Mouse (Mus musculus): Measurements from ENCODE around the gene Pik3cd.

Gene Pik3cd

DNA sequence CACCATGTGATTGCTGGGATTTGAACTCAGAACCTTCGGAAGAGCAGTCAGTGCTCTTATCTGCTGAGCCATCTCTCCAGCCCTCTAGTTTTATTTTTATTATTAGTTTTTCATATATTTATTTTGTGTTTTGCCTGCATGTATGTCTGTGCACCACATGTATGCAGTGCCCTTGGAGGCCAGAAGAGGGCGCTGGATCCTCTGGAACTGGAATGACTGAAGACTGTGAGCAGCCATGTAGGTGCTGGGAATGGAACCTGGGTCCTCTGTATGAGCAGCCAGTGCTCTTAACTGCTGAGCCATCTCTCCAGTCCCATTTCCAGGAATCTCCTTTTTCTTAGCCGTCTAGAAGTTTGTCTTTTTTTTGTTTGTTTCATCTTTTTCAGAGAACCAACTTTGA, 97.9 kb downstream of the Pik3cd start:
- DNase-seq, result no peak

DNA sequence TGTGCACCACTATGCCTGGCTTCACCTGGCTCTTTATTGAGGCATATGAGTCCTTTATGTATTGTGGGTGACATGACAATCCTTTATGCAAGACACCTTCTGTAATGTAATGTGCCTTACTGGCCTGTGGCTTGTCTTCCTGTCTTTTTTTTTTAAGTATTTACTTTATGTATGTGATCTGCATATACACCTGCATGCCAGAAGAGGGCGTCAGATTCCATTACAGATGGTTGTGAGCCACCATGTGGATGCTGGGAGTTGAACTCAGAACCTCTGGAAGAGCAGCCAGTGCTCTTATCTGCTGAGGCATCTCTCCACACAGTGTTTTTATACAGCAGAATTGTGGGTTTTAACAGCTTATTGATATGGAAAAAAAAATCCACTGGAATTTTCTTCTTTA, 98.5 kb downstream of the Pik3cd start:
- DNase-seq, result no peak

GRCm38 (mm10) chr4:149602236-149602635, 100.1 kb downstream of the Pik3cd start:
- no peak for DNase-seq

- DNase-seq, result no peak
Observed at GRCm38 (mm10) chr4:149601484-149601883, 100.9 kb downstream of the Pik3cd start.

DNA sequence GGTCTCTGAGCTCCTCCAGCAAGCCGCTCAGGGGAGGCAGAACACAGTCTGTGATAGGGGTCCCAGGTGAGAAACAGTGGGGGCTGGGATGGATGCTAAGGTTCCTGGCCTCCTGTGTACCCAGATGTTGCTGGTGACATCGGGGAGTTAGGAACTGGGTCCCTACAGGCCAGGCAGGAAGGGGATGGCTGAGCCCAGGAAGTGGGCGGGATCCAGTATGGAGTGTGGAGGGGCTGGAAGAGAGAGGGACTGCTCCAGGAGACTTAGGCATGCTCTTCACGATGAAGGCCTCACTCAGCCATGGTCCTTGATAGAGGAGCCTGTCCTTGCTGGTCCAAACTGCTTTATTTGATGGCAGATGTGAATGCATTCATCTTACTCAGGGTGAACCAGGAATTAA, 102.2 kb downstream of the Pik3cd start:
- DNase-seq, result no peak

GRCm38 (mm10) chr4:149599549-149599948, 102.8 kb downstream of the Pik3cd start:
- no peak for DNase-seq
